Mouse (Mus musculus) bone marrow, adult 2 months (tissue): ENCODE data around the gene Med24.
A peak's percentile ranks its signal among the peaks of the same experiment; 100 is the strongest.

Experiments used
- CTCF ChIP-seq: fragments of 200-500 bp; IDR thresholded peaks from 2 replicates; pipeline ENCODE4 v1.5.1; 2011; ENCODE audit warnings: low read length, control low read depth; ENCODE audit not compliant: control insufficient read depth, insufficient read depth
- POLR2A ChIP-seq: fragments of 200-500 bp; IDR thresholded peaks from 2 replicates; pipeline ENCODE4 v1.6.1; 2011; ENCODE audit warnings: low read depth, mild to moderate bottlenecking, control low read depth, low read length, borderline replicate concordance; ENCODE audit not compliant: control insufficient read depth

DNA sequence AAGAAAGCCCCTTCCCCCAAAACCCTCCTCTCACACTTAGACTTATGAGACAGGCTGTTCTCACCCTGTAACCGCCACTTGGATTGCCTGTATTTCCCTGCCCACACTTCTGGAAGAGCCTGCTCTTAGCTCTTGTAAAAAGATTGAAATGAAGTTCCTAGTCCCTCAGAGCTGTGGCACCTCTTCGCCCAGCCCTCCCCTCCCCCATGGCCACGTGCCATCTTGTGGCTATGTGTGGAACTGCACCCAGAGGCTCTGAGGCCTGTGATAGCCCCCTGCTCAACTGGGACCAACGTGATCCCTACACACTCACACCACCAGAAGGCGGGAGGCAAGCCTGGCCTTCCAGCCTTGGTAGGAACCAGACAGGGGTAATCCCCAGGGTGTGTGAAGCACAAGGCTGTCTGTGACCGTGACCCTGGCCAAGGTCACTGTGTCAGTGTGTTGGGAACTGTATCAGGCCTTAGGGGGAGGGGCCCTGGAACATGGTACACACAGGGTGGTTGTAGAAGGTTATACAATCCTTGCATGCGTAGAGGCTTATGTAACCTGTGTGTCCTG lies 25.5 kb upstream of the Med24 start:
- TF ChIP-seq POLR2A (no peak), CTCF (peak; percentile 90)
